ENCODE assay signal across 25 mouse cellular contexts in the genomic region with DNA sequence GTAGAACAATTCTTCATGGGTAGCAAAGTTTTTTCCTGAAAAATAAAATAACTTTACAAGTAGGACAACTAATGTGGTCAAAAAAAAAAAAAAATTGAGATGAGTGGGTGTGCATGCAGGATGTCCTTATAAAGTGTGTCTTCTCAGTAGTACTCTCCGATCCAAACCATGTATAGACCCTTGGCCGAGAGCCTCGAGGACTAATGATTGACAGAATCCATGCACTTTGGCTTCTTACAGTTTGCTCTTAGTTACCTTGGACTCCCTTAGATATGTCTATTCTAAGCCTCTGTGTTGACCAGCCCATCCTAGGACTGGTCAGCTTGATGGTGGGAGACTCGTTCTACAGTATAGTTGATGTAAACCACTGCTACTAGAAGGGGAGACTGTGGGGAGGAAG. TPM values are rescaled to one million over a fixed set of nuclear protein-coding genes. Genes with fewer than 3 reads are reported as not detected.
DNase-seq lines count a peak whose midpoint lies in the region; ATAC-seq and TF ChIP-seq lines count a peak whose summit lies in the region.
"Had no signal": no experiment of that assay in that cellular context is flagged by ENCODE, and none has a peak within 500 bp of the region (broad histone marks: within the 10 kb centered on the region; RNA-seq: fewer than 3 reads in every experiment).

No protein-coding gene starts in this region.

- intact Hi-C loops in heart, postnatal 25 days (cut with DNase I), result no loop called here

- no peak overlapping the region for H3K4me2 ChIP-seq in kidney, embryonic 15.5 days
- no peak overlapping the region for H3K4me2 ChIP-seq in hindbrain, embryonic 13.5 days
- H3K4me2 ChIP-seq: forebrain, embryonic 13.5 days; heart, embryonic 12.5 days; heart, embryonic 15.5 days; hindbrain, embryonic 15.5 days had no signal

- H3K27ac ChIP-seq in kidney, adult 2 months (ENCODE audit: insufficient read depth, low read depth, low read length), result no peak overlapping the region
- H3K27ac ChIP-seq in kidney, embryonic 15.5 days, result no peak overlapping the region
- H3K27ac ChIP-seq in hindbrain, embryonic 13.5 days, result no peak overlapping the region
- H3K27ac ChIP-seq: forebrain, embryonic 10.5 days; forebrain, embryonic 13.5 days; gastrocnemius, adult 2 months; heart, embryonic 15.5 days; hindbrain, embryonic 15.5 days had no signal

- WGBS in kidney, adult 2 months, result 64% methylated on average over 4 of the region's 4 CpGs
- WGBS in kidney, embryonic 15.5 days, result 91% methylated on average over 4 of the region's 4 CpGs
- 93% methylated on average over 4 of the region's 4 CpGs for WGBS in hindbrain, embryonic 13.5 days

- no peak overlapping the region for H3K9ac ChIP-seq in kidney, embryonic 15.5 days
- no peak overlapping the region for H3K9ac ChIP-seq in hindbrain, embryonic 13.5 days
- H3K9ac ChIP-seq: forebrain, embryonic 13.5 days; heart, embryonic 12.5 days; heart, embryonic 15.5 days; hindbrain, embryonic 15.5 days had no signal

- H3K9me3 ChIP-seq in kidney, embryonic 15.5 days (replicated peaks), result no peaks in the 10 kb centered on the region
- H3K9me3 ChIP-seq in hindbrain, embryonic 13.5 days, result peaks cover 6% of the 10 kb centered on the region; the same call in 1 of the 2 replicates
- H3K9me3 ChIP-seq: forebrain, embryonic 10.5 days; heart, embryonic 15.5 days; hindbrain, embryonic 15.5 days had no signal

- DNase-seq in heart, adult 11 months, result peak; percentile 35
- no peak for DNase-seq in heart, postnatal 25 days (ENCODE audit: low spot score)
- DNase-seq in kidney, adult 2 months, result peak; percentile 82
- DNase-seq in kidney, postnatal 10 days, result peak; percentile 20
- peak; percentile 63 to 74 for DNase-seq in kidney, postnatal 36 days
- DNase-seq: adrenal gland, postnatal 10 days; adrenal gland, postnatal 36 days; cerebellum, adult 18-20 months; cerebellum, adult 9-10 months; cerebellum, postnatal 14 days; gastrocnemius, adult 2 months; gastrocnemius, postnatal 14 days; heart, adult 18-20 months; heart, postnatal 10 days; heart, postnatal 4 days had no signal

- H3K4me3 ChIP-seq in kidney, adult 2 months (ENCODE audit: insufficient read depth, low read depth, low read length), result no peak overlapping the region
- H3K4me3 ChIP-seq in kidney, embryonic 15.5 days (replicated peaks), result no peak overlapping the region
- no peak overlapping the region for H3K4me3 ChIP-seq in hindbrain, embryonic 13.5 days
- H3K4me3 ChIP-seq: forebrain, embryonic 10.5 days; forebrain, embryonic 13.5 days; gastrocnemius, adult 2 months; heart, embryonic 12.5 days; heart, embryonic 15.5 days; hindbrain, embryonic 15.5 days had no signal

- no peak for ATAC-seq in kidney, embryonic 15.5 days (replicated peaks; ENCODE audit: low FRiP score)
- no peak for ATAC-seq in megakaryocyte progenitor cell, adult 5-6 weeks (replicated peaks; ENCODE audit: poor library complexity)
- ATAC-seq in hindbrain, embryonic 13.5 days (ENCODE audit: low FRiP score), result no peak
- ATAC-seq: activated CD4-positive, CD25-positive, alpha-beta regulatory T cell, adult 4 months; forebrain, embryonic 13.5 days; forebrain, embryonic 16.5 days had no signal

- H3K4me1 ChIP-seq in kidney, adult 2 months (ENCODE audit: control insufficient read depth, insufficient read depth, low read length), result peaks cover 5% of the 10 kb centered on the region
- no peaks in the 10 kb centered on the region for H3K4me1 ChIP-seq in kidney, embryonic 15.5 days
- H3K4me1 ChIP-seq in hindbrain, embryonic 13.5 days (replicated peaks), result no peaks in the 10 kb centered on the region
- H3K4me1 ChIP-seq: forebrain, embryonic 10.5 days; forebrain, embryonic 13.5 days; heart, embryonic 12.5 days; heart, embryonic 15.5 days; hindbrain, embryonic 15.5 days had no signal

- no peak for TF ChIP-seq CTCF in kidney, adult 2 months (conservative IDR thresholded peaks at IDR 0.05; ENCODE audit: insufficient read depth, insufficient read length, low read depth, low read length)

- no peaks in the 10 kb centered on the region for H3K27me3 ChIP-seq in kidney, adult 2 months (replicated peaks; ENCODE audit: control insufficient read depth, insufficient read depth, low read length)
- no peaks in the 10 kb centered on the region for H3K27me3 ChIP-seq in kidney, embryonic 15.5 days
- H3K27me3 ChIP-seq in hindbrain, embryonic 13.5 days, result no peaks in the 10 kb centered on the region
- H3K27me3 ChIP-seq: forebrain, embryonic 13.5 days; heart, embryonic 12.5 days; heart, embryonic 15.5 days; hindbrain, embryonic 15.5 days had no signal

- no peaks in the 10 kb centered on the region; the same call in none of the 2 replicates for H3K36me3 ChIP-seq in kidney, adult 2 months (ENCODE audit: control insufficient read depth, insufficient read depth, low read length)
- peaks cover 31% of the 10 kb centered on the region for H3K36me3 ChIP-seq in kidney, embryonic 15.5 days
- H3K36me3 ChIP-seq in hindbrain, embryonic 13.5 days, result peaks cover 65% of the 10 kb centered on the region

- TF ChIP-seq POLR2A in kidney, adult 2 months (IDR thresholded peaks at IDR 0.05; ENCODE audit: low read depth, low read length), result no peak

RNA-seq across cellular contexts. Expression of gene Tmem35b, which starts 15.9 kb away (rescaled TPM):
- 1 to 10 TPM; 1.5 TPM for total RNA-seq in heart, postnatal 25 days (2021)
- polyA plus RNA-seq in kidney, adult 2 months (2012; rRNA removed), result 28.6 and 29.0 TPM in 2 replicates
- polyA plus RNA-seq in kidney, embryonic 15.5 days (2015; fragmentation: Nextera tagmentation; extraction: Ambion mirVana), result 23.8 and 26.1 TPM in 2 replicates
- total RNA-seq in megakaryocyte progenitor cell, adult 5-6 weeks (2015), result 15.2 and 17.8 TPM in 2 replicates
- total RNA-seq in megakaryocyte progenitor cell, adult 5-6 weeks (2017), result 5.9 and 9.2 TPM in 2 replicates
- polyA plus RNA-seq in hindbrain, embryonic 13.5 days (2015; fragmentation: Nextera tagmentation; extraction: Ambion mirVana), result 20.5 and 21.5 TPM in 2 replicates

RNA-seq across cellular contexts. Expression of gene Zmym6, which starts 30.4 kb away (rescaled TPM):
- total RNA-seq in heart, postnatal 25 days (2021), result 10 to 100 TPM in 1 of 2 experiments, 1 to 10 TPM in 1; 8.9 to 12.4 TPM
- polyA plus RNA-seq in kidney, adult 2 months (2012; rRNA removed), result 5.2 and 5.3 TPM in 2 replicates
- 18.7 and 19.3 TPM in 2 replicates for polyA plus RNA-seq in kidney, embryonic 15.5 days (2015; fragmentation: Nextera tagmentation; extraction: Ambion mirVana)
- 8.1 and 9.2 TPM in 2 replicates for total RNA-seq in megakaryocyte progenitor cell, adult 5-6 weeks (2015)
- total RNA-seq in megakaryocyte progenitor cell, adult 5-6 weeks (2017), result 11.2 and 14.1 TPM in 2 replicates
- polyA plus RNA-seq in hindbrain, embryonic 13.5 days (2015; fragmentation: Nextera tagmentation; extraction: Ambion mirVana), result 29.5 and 33.1 TPM in 2 replicates

RNA-seq across cellular contexts. Expression of gene Zmym1, which starts 46.6 kb away (rescaled TPM):
- 1 to 10 TPM; 6.1 to 7.0 TPM for total RNA-seq in heart, postnatal 25 days (2021)
- polyA plus RNA-seq in kidney, adult 2 months (2012; rRNA removed), result 1.0 and 1.3 TPM in 2 replicates
- polyA plus RNA-seq in kidney, embryonic 15.5 days (2015; fragmentation: Nextera tagmentation; extraction: Ambion mirVana), result 19.4 and 19.8 TPM in 2 replicates
- total RNA-seq in megakaryocyte progenitor cell, adult 5-6 weeks (2015), result 18.0 and 22.3 TPM in 2 replicates
- total RNA-seq in megakaryocyte progenitor cell, adult 5-6 weeks (2017), result 13.6 and 21.1 TPM in 2 replicates
- 21.2 and 24.4 TPM in 2 replicates for polyA plus RNA-seq in hindbrain, embryonic 13.5 days (2015; fragmentation: Nextera tagmentation; extraction: Ambion mirVana)
